Mouse (Mus musculus) stomach, postnatal 0 days (tissue): ENCODE data around the gene Rhox3h. TPM values are rescaled to one million over a fixed set of nuclear protein-coding genes. Genes with fewer than 3 reads are reported as not detected.

Experiments used
- polyA plus RNA-seq: library from polyadenylated mRNA; unstranded; fragments of >200 nt; fragmentation: Nextera tagmentation; extraction: Ambion mirVana; gene quantifications from 2 replicates; pipeline ENCODE4 v1.2.1, GENCODE M21; 2015

Gene Rhox3h
- polyA plus RNA-seq, 1 experiment from 2014 or later = not detected

Other genes with a start within 250 kb of the Rhox3h start
- gene Rhox4b, start 236.3 kb downstream of the Rhox3h start, polyA plus RNA-seq = not detected in 2 replicates
- gene Rhox2c, start 215.1 kb downstream of the Rhox3h start, polyA plus RNA-seq = not detected in 2 replicates
- gene Rhox3c, start 210.2 kb downstream of the Rhox3h start, polyA plus RNA-seq = not detected in 2 replicates
- not detected in 2 replicates for gene Rhox4c, start 188.4 kb downstream of the Rhox3h start, polyA plus RNA-seq
- gene Rhox2d, start 175.3 kb downstream of the Rhox3h start, polyA plus RNA-seq = not detected in 2 replicates
- not detected in 2 replicates for gene Rhox4d, start 154.4 kb downstream of the Rhox3h start, polyA plus RNA-seq
- not detected in 2 replicates for gene Rhox2e, start 138.3 kb downstream of the Rhox3h start, polyA plus RNA-seq
- gene Rhox3e, start 126.7 kb downstream of the Rhox3h start, polyA plus RNA-seq = not detected in 2 replicates
- 0.23 TPM in 1 of 2 replicates, not detected in the other for gene Rhox4e, start 111.4 kb downstream of the Rhox3h start, polyA plus RNA-seq
- not detected in 2 replicates for gene Rhox2f, start 97.4 kb downstream of the Rhox3h start, polyA plus RNA-seq
- gene Rhox3f, start 87.8 kb downstream of the Rhox3h start, polyA plus RNA-seq = not detected in 2 replicates
- gene Rhox4f, start 61.1 kb downstream of the Rhox3h start, polyA plus RNA-seq = not detected in 2 replicates
- not detected in 2 replicates for gene Rhox3g, start 40.2 kb downstream of the Rhox3h start, polyA plus RNA-seq
- not detected in 2 replicates for gene Rhox2g, start 25.3 kb downstream of the Rhox3h start, polyA plus RNA-seq
- gene Rhox4g, start 17.4 kb downstream of the Rhox3h start, polyA plus RNA-seq = not detected in 2 replicates
- gene Rhox2h, start 4.5 kb upstream of the Rhox3h start, polyA plus RNA-seq = not detected in 2 replicates
- 0.17 and 0.34 TPM in 2 replicates for gene Rhox5, start 136.1 kb upstream of the Rhox3h start, polyA plus RNA-seq
- not detected in 2 replicates for gene Rhox6, start 158.1 kb upstream of the Rhox3h start, polyA plus RNA-seq
- not detected in 2 replicates for gene Rhox7a, start 162.9 kb upstream of the Rhox3h start, polyA plus RNA-seq
- 0.11 TPM in 1 of 2 replicates, not detected in the other for gene Rhox8, start 210.2 kb upstream of the Rhox3h start, polyA plus RNA-seq
- gene Rhox7b, start 228.5 kb upstream of the Rhox3h start, polyA plus RNA-seq = not detected in 2 replicates
- gene Rhox9, start 233.0 kb upstream of the Rhox3h start, polyA plus RNA-seq = not detected in 2 replicates